Mouse (Mus musculus): ENCODE measurements around the gene Zfyve26. TPM values are rescaled to one million over a fixed set of nuclear protein-coding genes. Genes with fewer than 3 reads are reported as not detected.

Zfyve26 gene
- polyA plus RNA-seq, 1 experiment from 2014 or later = 15.2 TPM

GRCm38 (mm10) chr12:79253294-79254053, 42.6 kb downstream of the Zfyve26 start:
- Histone ChIP-seq H3K36me3 (replicated peaks) (peaks cover 92% of the 10 kb centered on the region), H3K27ac (replicated peaks) (no peak overlapping the region), H3K9me3 (no peaks in the 10 kb centered on the region), H3K27me3 (replicated peaks; ENCODE audit: low read depth, poor library complexity, severe bottlenecking) (no peaks in the 10 kb centered on the region), H3K4me3 (no peak overlapping the region), H3K4me1 (no peaks in the 10 kb centered on the region)
- no peak for DNase-seq (ENCODE audit: low spot score)
- WGBS = 87% methylated on average over 9 of the region's 9 CpGs

- H3K27me3 ChIP-seq (replicated peaks; ENCODE audit: low read depth, poor library complexity, severe bottlenecking) = no peaks in the 10 kb centered on the region
- H3K4me3 ChIP-seq = no peak overlapping the region
- 85% methylated on average over 3 of the region's 3 CpGs for WGBS
- DNase-seq (ENCODE audit: low spot score) = no peak
- H3K36me3 ChIP-seq (replicated peaks) = peaks cover 100% of the 10 kb centered on the region
- no peak overlapping the region for H3K27ac ChIP-seq (replicated peaks)
- no peaks in the 10 kb centered on the region for H3K4me1 ChIP-seq
- no peaks in the 10 kb centered on the region for H3K9me3 ChIP-seq
Observed at GRCm38 (mm10) chr12:79248110-79248509, 48.0 kb downstream of the Zfyve26 start.

DNA sequence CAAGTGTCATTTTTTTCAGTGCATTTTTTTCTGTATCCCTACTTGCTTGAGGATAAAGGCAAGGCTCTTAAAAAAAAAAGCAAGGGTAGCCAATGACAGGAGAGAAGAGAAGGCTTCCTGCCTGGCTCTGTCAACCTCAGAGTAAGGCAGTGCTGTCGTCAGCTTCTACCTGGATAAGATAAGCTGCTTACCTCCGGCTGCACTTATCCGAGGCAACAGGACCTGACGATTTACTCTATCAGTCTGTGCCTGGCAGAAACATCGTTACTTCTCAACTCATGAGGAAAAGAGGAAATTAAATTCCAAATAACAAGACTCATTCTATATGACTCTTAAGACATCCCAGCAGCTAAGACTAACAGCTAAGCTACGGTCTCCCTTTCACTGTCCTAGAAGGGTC, 53.2 kb downstream of the Zfyve26 start:
- Histone ChIP-seq H3K4me3 (no peak overlapping the region), H3K9me3 (no peaks in the 10 kb centered on the region), H3K36me3 (replicated peaks) (peaks cover 100% of the 10 kb centered on the region), H3K27ac (replicated peaks) (no peak overlapping the region), H3K4me1 (no peaks in the 10 kb centered on the region), H3K27me3 (replicated peaks; ENCODE audit: low read depth, poor library complexity, severe bottlenecking) (no peaks in the 10 kb centered on the region)
- no peak for DNase-seq (ENCODE audit: low spot score)
- 89% methylated on average over 6 of the region's 6 CpGs for WGBS

DNA sequence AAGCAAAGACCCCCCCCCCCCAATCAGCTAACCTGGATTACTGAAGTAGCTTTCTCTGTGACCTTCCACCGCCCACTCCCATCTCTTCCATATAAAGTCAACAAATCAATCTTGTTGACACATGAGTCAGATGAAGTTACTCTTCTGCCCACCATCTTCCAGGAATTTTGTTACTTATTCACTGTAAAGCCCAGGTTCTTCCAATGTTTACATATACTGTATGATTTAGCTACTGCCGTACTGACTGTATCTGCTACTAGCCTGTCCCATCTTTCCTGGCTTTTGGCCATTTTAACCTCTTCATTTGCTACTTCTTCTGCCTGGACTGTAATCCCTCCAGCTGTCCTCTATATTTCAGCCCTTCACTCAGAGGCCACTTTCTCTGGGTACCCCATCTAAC, 54.1 kb downstream of the Zfyve26 start:
- peaks cover 100% of the 10 kb centered on the region for H3K36me3 ChIP-seq (replicated peaks)

GRCm38 (mm10) chr12:79235485-79236080, 60.5 kb downstream of the Zfyve26 start:
- Histone ChIP-seq H3K4me1 (peaks cover 3% of the 10 kb centered on the region; the same call in 1 of the 2 replicates), H3K4me3 (no peak overlapping the region), H3K36me3 (replicated peaks) (peaks cover 69% of the 10 kb centered on the region), H3K27ac (replicated peaks) (no peak overlapping the region), H3K27me3 (replicated peaks; ENCODE audit: low read depth, poor library complexity, severe bottlenecking) (no peaks in the 10 kb centered on the region), H3K9me3 (no peaks in the 10 kb centered on the region)
- DNase-seq (ENCODE audit: low spot score) = no peak
- WGBS = 64% methylated on average over 11 of the region's 11 CpGs

More for the DNA sequence above, 54.1 kb downstream of the Zfyve26 start:
- H3K27ac ChIP-seq (replicated peaks) = no peak overlapping the region
- no peaks in the 10 kb centered on the region for H3K9me3 ChIP-seq
- no peak for DNase-seq (ENCODE audit: low spot score)
- 96% methylated on average over 2 of the region's 2 CpGs for WGBS
- H3K27me3 ChIP-seq (replicated peaks; ENCODE audit: low read depth, poor library complexity, severe bottlenecking) = no peaks in the 10 kb centered on the region
- H3K4me1 ChIP-seq = no peaks in the 10 kb centered on the region
- no peak overlapping the region for H3K4me3 ChIP-seq

DNA sequence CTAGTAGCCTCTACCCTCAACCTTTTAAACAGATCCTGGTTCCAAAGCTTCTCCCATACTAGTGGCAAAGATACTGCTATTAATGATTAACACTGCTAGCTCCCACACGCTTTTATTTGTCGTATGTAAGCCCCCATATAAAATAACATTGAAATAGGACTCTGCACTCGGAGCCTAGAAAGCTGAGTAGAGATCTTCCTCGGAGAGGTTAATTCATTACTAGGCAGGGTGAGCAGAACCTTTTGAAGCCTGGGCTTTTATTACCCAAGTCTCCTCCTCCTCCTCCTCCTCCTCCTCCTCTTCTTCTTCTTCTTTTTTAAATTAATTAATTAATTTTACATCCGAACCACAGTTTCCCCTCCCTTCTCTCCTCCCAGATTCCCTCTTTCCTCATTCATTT, 78.6 kb downstream of the Zfyve26 start:
- Histone ChIP-seq H3K27ac (replicated peaks) (no peak overlapping the region), H3K4me1 (no peaks in the 10 kb centered on the region), H3K36me3 (replicated peaks) (no peaks in the 10 kb centered on the region), H3K27me3 (replicated peaks; ENCODE audit: low read depth, poor library complexity, severe bottlenecking) (no peaks in the 10 kb centered on the region), H3K4me3 (no peak overlapping the region), H3K9me3 (no peaks in the 10 kb centered on the region)
- 74% methylated on average over 5 of the region's 5 CpGs for WGBS
- DNase-seq (ENCODE audit: low spot score) = no peak

DNA sequence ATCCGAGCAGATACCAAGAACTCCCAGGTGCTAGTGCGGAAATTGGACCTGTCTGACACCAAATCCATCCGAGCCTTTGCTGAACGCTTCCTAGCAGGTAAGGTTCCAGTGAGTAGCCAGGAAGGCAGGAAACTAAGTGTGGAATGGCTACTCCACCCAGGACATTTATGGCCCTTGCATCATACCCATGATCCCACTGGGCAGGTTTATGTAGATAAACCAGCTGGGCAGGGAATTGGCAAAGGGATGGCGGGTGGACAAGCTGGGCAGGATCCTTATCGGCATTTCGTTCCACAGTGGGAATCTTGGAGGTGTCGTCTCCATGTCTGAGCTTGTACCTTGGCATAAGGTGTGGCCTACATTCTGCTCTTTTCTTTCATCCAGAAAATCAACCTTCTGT, 84.7 kb downstream of the Zfyve26 start:
- WGBS = 90% methylated on average over 8 of the region's 8 CpGs

GRCm38 (mm10) chr12:79208703-79209464, 87.2 kb downstream of the Zfyve26 start, which contains the start of gene Rdh12:
Rdh12 (plus strand) TSS chr12:79208914.
- Histone ChIP-seq H3K36me3 (replicated peaks) (no peaks in the 10 kb centered on the region), H3K27me3 (replicated peaks; ENCODE audit: low read depth, poor library complexity, severe bottlenecking) (no peaks in the 10 kb centered on the region), H3K4me1 (peaks cover 9% of the 10 kb centered on the region), H3K9me3 (no peaks in the 10 kb centered on the region), H3K27ac (replicated peaks) (no peak within 1 kb of the TSS), H3K4me3 (peak within 1 kb of the TSS; percentile 61)
- DNase-seq (ENCODE audit: low spot score) = peak; percentile 20
- 6% methylated on average over 13 of the region's 13 CpGs for WGBS

More for the DNA sequence above, 84.7 kb downstream of the Zfyve26 start:
- H3K9me3 ChIP-seq = no peaks in the 10 kb centered on the region
- no peak for DNase-seq (ENCODE audit: low spot score)
- H3K36me3 ChIP-seq (replicated peaks) = no peaks in the 10 kb centered on the region
- peaks cover 9% of the 10 kb centered on the region for H3K4me1 ChIP-seq
- no peak overlapping the region for H3K4me3 ChIP-seq
- H3K27me3 ChIP-seq (replicated peaks; ENCODE audit: low read depth, poor library complexity, severe bottlenecking) = no peaks in the 10 kb centered on the region
- H3K27ac ChIP-seq (replicated peaks) = no peak overlapping the region

- Histone ChIP-seq H3K9me3 (no peaks in the 10 kb centered on the region), H3K4me1 (no peaks in the 10 kb centered on the region), H3K4me3 (no peak overlapping the region), H3K27me3 (replicated peaks; ENCODE audit: low read depth, poor library complexity, severe bottlenecking) (no peaks in the 10 kb centered on the region), H3K27ac (replicated peaks) (no peak overlapping the region), H3K36me3 (replicated peaks) (no peaks in the 10 kb centered on the region)
- no peak for DNase-seq (ENCODE audit: low spot score)
- 85% methylated on average over 3 of the region's 3 CpGs for WGBS
Observed at GRCm38 (mm10) chr12:79201882-79202281, 94.2 kb downstream of the Zfyve26 start.

- no peaks in the 10 kb centered on the region for H3K9me3 ChIP-seq
- no peaks in the 10 kb centered on the region for H3K36me3 ChIP-seq (replicated peaks)
- 87% methylated on average over 5 of the region's 5 CpGs for WGBS
- H3K27ac ChIP-seq (replicated peaks) = no peak overlapping the region
- no peaks in the 10 kb centered on the region for H3K27me3 ChIP-seq (replicated peaks; ENCODE audit: low read depth, poor library complexity, severe bottlenecking)
- DNase-seq (ENCODE audit: low spot score) = no peak
- 0 out of 2 replicates have a peak, but pooled peaks cover under 1% of the 10 kb centered on the region for H3K4me1 ChIP-seq
- no peak overlapping the region for H3K4me3 ChIP-seq
Observed at GRCm38 (mm10) chr12:79197105-79197504, 99.0 kb downstream of the Zfyve26 start.

- no peak overlapping the region for H3K4me3 ChIP-seq
- H3K9me3 ChIP-seq = no peaks in the 10 kb centered on the region
- H3K36me3 ChIP-seq (replicated peaks) = peaks cover 2% of the 10 kb centered on the region
- peaks cover 17% of the 10 kb centered on the region for H3K4me1 ChIP-seq
- DNase-seq (ENCODE audit: low spot score) = peak; percentile 76
- 8% methylated on average over 3 of the region's 3 CpGs for WGBS
- H3K27me3 ChIP-seq (replicated peaks; ENCODE audit: low read depth, poor library complexity, severe bottlenecking) = no peaks in the 10 kb centered on the region
- peak overlapping the region; percentile 31; the same call in 1 of the 2 replicates for H3K27ac ChIP-seq (replicated peaks)
Observed at GRCm38 (mm10) chr12:79193441-79193840, 102.7 kb downstream of the Zfyve26 start.

- Histone ChIP-seq H3K27ac (replicated peaks) (peak within 1 kb of the TSS; percentile 82), H3K27me3 (replicated peaks; ENCODE audit: low read depth, poor library complexity, severe bottlenecking) (no peaks in the 10 kb centered on the region), H3K36me3 (replicated peaks) (peaks cover 14% of the 10 kb centered on the region), H3K4me1 (peaks cover 17% of the 10 kb centered on the region), H3K4me3 (peak within 1 kb of the TSS; percentile 78), H3K9me3 (no peaks in the 10 kb centered on the region)
- 47% methylated on average over 6 of the region's 6 CpGs for WGBS
- no peak for DNase-seq (ENCODE audit: low spot score)
Observed at GRCm38 (mm10) chr12:79192193-79192592, 103.9 kb downstream of the Zfyve26 start, which contains the start of gene Rdh11. Rdh11 (minus strand) TSS chr12:79192293.

All from embryonic facial prominence, embryonic 10.5 days (tissue).